In the genomic region with DNA sequence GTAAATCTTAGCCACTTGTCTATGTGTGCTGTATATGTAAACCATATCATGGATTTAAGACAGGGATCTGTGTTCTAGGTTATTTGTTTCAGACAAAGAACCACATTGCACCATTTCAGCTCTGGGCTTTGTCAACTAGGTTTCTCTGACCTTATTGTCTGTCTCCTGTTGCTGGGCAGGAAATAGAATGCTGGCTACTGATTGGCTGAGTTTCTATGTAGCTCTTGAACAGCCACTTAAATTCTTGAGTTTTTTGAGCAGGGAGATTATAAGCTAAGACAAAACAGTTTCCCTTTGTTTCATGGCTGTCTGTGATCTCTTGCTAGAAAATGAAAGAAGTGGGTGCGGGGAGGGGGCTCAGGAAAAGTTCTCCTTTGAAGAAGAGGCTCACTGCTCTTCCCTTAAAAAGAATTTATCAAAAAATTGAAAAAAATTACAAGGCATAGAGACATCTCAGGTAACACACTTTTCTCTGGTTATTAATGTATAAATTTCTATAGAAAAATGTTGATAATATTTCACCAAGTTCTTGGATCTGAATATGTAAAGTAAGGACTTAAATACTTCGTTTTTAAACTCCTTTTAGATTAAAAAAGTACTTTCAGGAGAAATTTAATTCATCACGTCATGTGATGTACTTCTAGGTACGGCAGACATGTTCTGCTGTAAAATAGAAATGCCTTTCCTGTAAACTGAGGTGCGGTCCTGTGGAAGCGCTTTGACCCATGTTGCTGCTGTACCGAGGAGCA, we compare ENCODE assay signal across 8 mouse cellular contexts. TPM values are rescaled to one million over a fixed set of nuclear protein-coding genes. Genes with fewer than 3 reads are reported as not detected.
DNase-seq lines count a peak whose midpoint lies in the region; ATAC-seq and TF ChIP-seq lines count a peak whose summit lies in the region.

No protein-coding gene starts in this region.

- 0 out of 2 replicates have a peak, but pooled peaks cover 4% of the 10 kb centered on the region for H3K4me1 ChIP-seq in intestine, embryonic 14.5 days (replicated peaks; ENCODE audit: control insufficient read depth, insufficient read depth, low read length)
- H3K4me1 ChIP-seq in intestine, postnatal 0 days (replicated peaks; ENCODE audit: control insufficient read depth, insufficient read depth, low read length) = 0 out of 2 replicates have a peak, but pooled peaks cover under 1% of the 10 kb centered on the region
- H3K4me1 ChIP-seq in forebrain, embryonic 11.5 days (replicated peaks; ENCODE audit: control insufficient read depth, insufficient read depth, low read length) = no peaks in the 10 kb centered on the region; the same call in 1 of the 2 replicates
- H3K4me1 ChIP-seq in kidney, embryonic 14.5 days (ENCODE audit: control insufficient read depth, insufficient read depth, low read length) = no peaks in the 10 kb centered on the region
- H3K4me1 ChIP-seq in megakaryocyte, embryonic 14.5 days = peaks cover 63% of the 10 kb centered on the region

- peaks cover 14% of the 10 kb centered on the region for H3K36me3 ChIP-seq in intestine, embryonic 14.5 days (ENCODE audit: control insufficient read depth, insufficient read depth, low read length)
- H3K36me3 ChIP-seq in intestine, postnatal 0 days (ENCODE audit: control insufficient read depth, insufficient read depth) = peaks cover 4% of the 10 kb centered on the region
- no peaks in the 10 kb centered on the region; the same call in 1 of the 2 replicates for H3K36me3 ChIP-seq in forebrain, embryonic 11.5 days (ENCODE audit: control insufficient read depth, insufficient read depth, low read length)
- peaks cover 4% of the 10 kb centered on the region for H3K36me3 ChIP-seq in kidney, embryonic 14.5 days (ENCODE audit: control insufficient read depth, insufficient read depth, low read length)
- peaks cover 38% of the 10 kb centered on the region for H3K36me3 ChIP-seq in megakaryocyte, embryonic 14.5 days (replicated peaks; ENCODE audit: low read length)

- TF ChIP-seq CTCF in intestine, postnatal 0 days (IDR thresholded peaks at IDR 0.05; ENCODE audit: low read depth) = no peak

- H3K9me3 ChIP-seq in intestine, embryonic 14.5 days (ENCODE audit: control insufficient read depth, low read length) = no peaks in the 10 kb centered on the region
- no peaks in the 10 kb centered on the region for H3K9me3 ChIP-seq in intestine, postnatal 0 days (ENCODE audit: control insufficient read depth)
- no peaks in the 10 kb centered on the region for H3K9me3 ChIP-seq in forebrain, embryonic 11.5 days (ENCODE audit: control insufficient read depth, low read length)
- H3K9me3 ChIP-seq in kidney, embryonic 14.5 days (ENCODE audit: control insufficient read depth, low read length) = no peaks in the 10 kb centered on the region
- H3K9me3 ChIP-seq in megakaryocyte, embryonic 14.5 days = no peaks in the 10 kb centered on the region

- no peaks in the 10 kb centered on the region for H3K27me3 ChIP-seq in intestine, embryonic 14.5 days (replicated peaks; ENCODE audit: control insufficient read depth, insufficient read depth, low read length)
- H3K27me3 ChIP-seq in intestine, postnatal 0 days (replicated peaks; ENCODE audit: control insufficient read depth, insufficient read depth, low read length) = no peaks in the 10 kb centered on the region
- no peaks in the 10 kb centered on the region for H3K27me3 ChIP-seq in forebrain, embryonic 11.5 days (ENCODE audit: control insufficient read depth, insufficient read depth, low read length)
- H3K27me3 ChIP-seq in kidney, embryonic 14.5 days (ENCODE audit: control insufficient read depth, insufficient read depth, low read length) = no peaks in the 10 kb centered on the region
- H3K27me3 ChIP-seq in megakaryocyte, embryonic 14.5 days (replicated peaks) = no peaks in the 10 kb centered on the region

- ATAC-seq in intestine, embryonic 14.5 days (replicated peaks; ENCODE audit: low FRiP score, low TSS enrichment, low read depth) = 0 out of 2 replicates have a peak, but pooled peaks have one; percentile 21
- no peak for ATAC-seq in intestine, postnatal 0 days
- peak; percentile 60 for ATAC-seq in forebrain, embryonic 11.5 days (replicated peaks; ENCODE audit: low FRiP score)
- ATAC-seq in kidney, embryonic 14.5 days (ENCODE audit: low FRiP score, low TSS enrichment) = no peak

- WGBS in intestine, embryonic 14.5 days = 83% methylated on average over 7 of the region's 7 CpGs
- WGBS in intestine, postnatal 0 days = 85% methylated on average over 7 of the region's 7 CpGs
- 77% methylated on average over 7 of the region's 7 CpGs for WGBS in forebrain, embryonic 11.5 days
- WGBS in kidney, embryonic 14.5 days = 89% methylated on average over 7 of the region's 7 CpGs

- no peak for DNase-seq in intestine, embryonic 14.5 days (ENCODE audit: low spot score)
- peak; percentile 36 for DNase-seq in Muller cell, postnatal 12 days (ENCODE audit: inconsistent ontology term)
- DNase-seq in forebrain, embryonic 11.5 days (ENCODE audit: low spot score) = no peak
- peak; percentile 87 for DNase-seq in thymus, postnatal 0 days (ENCODE audit: low spot score)
- no peak for DNase-seq in cerebellum, postnatal 25 days

- H3K4me2 ChIP-seq in intestine, embryonic 14.5 days (ENCODE audit: low read length) = no peak overlapping the region
- H3K4me2 ChIP-seq in intestine, postnatal 0 days (replicated peaks; ENCODE audit: low read depth) = no peak overlapping the region
- H3K4me2 ChIP-seq in forebrain, embryonic 11.5 days (ENCODE audit: low read depth, low read length, severe bottlenecking) = no peak overlapping the region; the same call in 1 of the 2 replicates
- H3K4me2 ChIP-seq in kidney, embryonic 14.5 days (replicated peaks; ENCODE audit: low read depth, low read length) = no peak overlapping the region

- no peak overlapping the region for H3K9ac ChIP-seq in intestine, embryonic 14.5 days (ENCODE audit: low read length)
- no peak overlapping the region for H3K9ac ChIP-seq in intestine, postnatal 0 days (ENCODE audit: low read depth, low read length)
- no peak overlapping the region for H3K9ac ChIP-seq in forebrain, embryonic 11.5 days (ENCODE audit: low read length)
- no peak overlapping the region for H3K9ac ChIP-seq in kidney, embryonic 14.5 days (ENCODE audit: low read depth, low read length)

- no peak overlapping the region for H3K4me3 ChIP-seq in intestine, embryonic 14.5 days (ENCODE audit: low read depth, low read length)
- no peak overlapping the region for H3K4me3 ChIP-seq in intestine, postnatal 0 days (ENCODE audit: low read depth, low read length)
- no peak overlapping the region for H3K4me3 ChIP-seq in forebrain, embryonic 11.5 days (ENCODE audit: low read depth, low read length)
- no peak overlapping the region for H3K4me3 ChIP-seq in kidney, embryonic 14.5 days (ENCODE audit: low read length)
- peak overlapping the region; percentile 84 for H3K4me3 ChIP-seq in megakaryocyte, embryonic 14.5 days (replicated peaks)

- peak overlapping the region; percentile 29; the same call in 1 of the 2 replicates for H3K27ac ChIP-seq in intestine, embryonic 14.5 days (ENCODE audit: low read depth)
- no peak overlapping the region for H3K27ac ChIP-seq in intestine, postnatal 0 days (ENCODE audit: low read depth, low read length)
- peak overlapping the region; percentile 80 for H3K27ac ChIP-seq in forebrain, embryonic 11.5 days (ENCODE audit: low read depth, low read length)
- peak overlapping the region; percentile 20; the same call in 1 of the 2 replicates for H3K27ac ChIP-seq in kidney, embryonic 14.5 days (ENCODE audit: low read depth, low read length)

RNA-seq across cellular contexts. Expression of a gene that starts 49.0 kb away (rescaled TPM):
- polyA plus RNA-seq in intestine, embryonic 14.5 days (2014; fragmentation: Nextera tagmentation; extraction: Ambion mirVana) = 32.9 and 36.0 TPM in 2 replicates
- polyA plus RNA-seq in intestine, postnatal 0 days (2015; fragmentation: Nextera tagmentation; extraction: Ambion mirVana) = 8.6 and 9.4 TPM in 2 replicates
- polyA plus RNA-seq in forebrain, embryonic 11.5 days (2014; fragmentation: Nextera tagmentation; extraction: Ambion mirVana) = 57.8 and 66.6 TPM in 2 replicates
- 31.3 and 54.2 TPM in 2 replicates for polyA plus RNA-seq in kidney, embryonic 14.5 days (2014; fragmentation: Nextera tagmentation; extraction: Ambion mirVana)
- polyA plus RNA-seq in megakaryocyte, embryonic 14.5 days (2012; ENCODE audit: insufficient read depth, low replicate concordance) = 4.6 and 12.1 TPM in 2 replicates
- 26.5 and 28.5 TPM in 2 replicates for polyA plus RNA-seq in thymus, postnatal 0 days (2015; fragmentation: Nextera tagmentation; extraction: Ambion mirVana)

Comparison
In these comparisons a context has a peak if more than half of its experiments do, and no peak if none do; other contexts are left out.
1. ATAC-seq: peak in intestine, embryonic 14.5 days (single experiment) and forebrain, embryonic 11.5 days (single experiment); none in intestine, postnatal 0 days (single experiment) and kidney, embryonic 14.5 days (single experiment).
2. DNase-seq: peak in Muller cell, postnatal 12 days (single experiment) and thymus, postnatal 0 days (single experiment); none in intestine, embryonic 14.5 days (single experiment), forebrain, embryonic 11.5 days (single experiment) and cerebellum, postnatal 25 days (0 of 2).